Mouse (Mus musculus) heart, postnatal 0 days (tissue): Measurements from ENCODE around the gene Gria4.

Experiments
- CTCF ChIP-seq: IDR thresholded peaks from 2 replicates; pipeline ENCODE4 v1.5.1; 2016; ENCODE audit warnings: antibody characterized with exemption, control low read depth, low read depth
- EP300 ChIP-seq: IDR thresholded peaks from 2 replicates; pipeline ENCODE4 v1.6.1; 2016; ENCODE audit warnings: antibody characterized with exemption, low read depth

DNA sequence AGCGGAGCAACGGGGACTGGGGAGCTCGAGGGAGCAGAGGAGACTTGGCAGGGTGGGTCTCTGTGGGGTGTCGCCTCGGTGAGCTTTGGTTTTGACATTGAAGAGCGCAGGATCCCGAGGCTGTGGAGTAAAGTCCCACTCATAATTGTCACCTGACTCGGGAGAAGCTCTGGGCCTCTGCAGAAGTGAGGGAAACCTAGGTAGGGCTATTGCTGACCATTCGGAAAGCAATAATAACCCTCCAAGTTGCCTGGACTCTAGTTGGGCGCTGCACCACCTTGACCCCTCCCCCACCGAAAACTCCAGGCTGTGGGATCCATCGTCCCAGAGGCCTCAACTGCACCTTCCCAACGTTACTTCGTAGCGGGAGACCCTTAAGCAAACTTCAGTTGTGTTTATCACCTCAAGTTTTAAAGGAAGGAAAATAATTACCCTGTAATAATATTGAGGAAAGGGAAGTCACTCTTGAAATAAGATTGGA, 419.4 kb downstream of the Gria4 start:
- TF ChIP-seq CTCF (no peak), EP300 (no peak)
